Mouse (Mus musculus): ENCODE results near the gene Adamts6. TPM values are rescaled to one million over a fixed set of nuclear protein-coding genes. Genes with fewer than 3 reads are reported as not detected.
A peak's percentile ranks its signal among the peaks of the same experiment; 100 is the strongest.

Gene Adamts6
- polyA plus RNA-seq, 1 experiment from 2014 or later: 2.2 TPM

DNA sequence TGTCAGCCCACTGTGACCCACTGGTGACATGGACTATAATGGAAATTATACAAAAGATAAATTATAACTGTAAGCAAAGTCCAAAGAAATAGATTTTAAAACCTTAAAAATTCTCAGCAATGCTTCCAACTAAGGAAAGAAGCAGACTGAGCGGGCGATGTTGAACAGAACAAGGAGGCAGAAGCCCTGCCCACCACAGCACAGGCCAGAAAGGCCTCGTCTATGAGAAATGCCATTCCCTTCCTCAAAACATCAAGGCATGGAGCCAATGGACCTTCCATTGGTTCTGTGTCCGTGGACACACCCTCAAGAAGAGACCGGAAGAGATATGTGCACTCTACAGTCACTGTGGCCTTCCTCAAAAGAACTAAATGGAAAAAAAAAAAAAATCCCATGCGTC, 220.0 kb downstream of the Adamts6 start:
- no peaks in the 10 kb centered on the region for H3K9me3 ChIP-seq
- DNase-seq (ENCODE audit: low spot score): no peak
- H3K36me3 ChIP-seq: no peaks in the 10 kb centered on the region
- H3K27me3 ChIP-seq (ENCODE audit: insufficient read depth, poor library complexity, severe bottlenecking): no peaks in the 10 kb centered on the region
- WGBS: 92% methylated on average over 6 of the region's 6 CpGs
- no peak overlapping the region for H3K27ac ChIP-seq
- peaks cover 19% of the 10 kb centered on the region; the same call in 1 of the 2 replicates for H3K4me1 ChIP-seq (replicated peaks)
- H3K4me3 ChIP-seq: no peak overlapping the region

DNA sequence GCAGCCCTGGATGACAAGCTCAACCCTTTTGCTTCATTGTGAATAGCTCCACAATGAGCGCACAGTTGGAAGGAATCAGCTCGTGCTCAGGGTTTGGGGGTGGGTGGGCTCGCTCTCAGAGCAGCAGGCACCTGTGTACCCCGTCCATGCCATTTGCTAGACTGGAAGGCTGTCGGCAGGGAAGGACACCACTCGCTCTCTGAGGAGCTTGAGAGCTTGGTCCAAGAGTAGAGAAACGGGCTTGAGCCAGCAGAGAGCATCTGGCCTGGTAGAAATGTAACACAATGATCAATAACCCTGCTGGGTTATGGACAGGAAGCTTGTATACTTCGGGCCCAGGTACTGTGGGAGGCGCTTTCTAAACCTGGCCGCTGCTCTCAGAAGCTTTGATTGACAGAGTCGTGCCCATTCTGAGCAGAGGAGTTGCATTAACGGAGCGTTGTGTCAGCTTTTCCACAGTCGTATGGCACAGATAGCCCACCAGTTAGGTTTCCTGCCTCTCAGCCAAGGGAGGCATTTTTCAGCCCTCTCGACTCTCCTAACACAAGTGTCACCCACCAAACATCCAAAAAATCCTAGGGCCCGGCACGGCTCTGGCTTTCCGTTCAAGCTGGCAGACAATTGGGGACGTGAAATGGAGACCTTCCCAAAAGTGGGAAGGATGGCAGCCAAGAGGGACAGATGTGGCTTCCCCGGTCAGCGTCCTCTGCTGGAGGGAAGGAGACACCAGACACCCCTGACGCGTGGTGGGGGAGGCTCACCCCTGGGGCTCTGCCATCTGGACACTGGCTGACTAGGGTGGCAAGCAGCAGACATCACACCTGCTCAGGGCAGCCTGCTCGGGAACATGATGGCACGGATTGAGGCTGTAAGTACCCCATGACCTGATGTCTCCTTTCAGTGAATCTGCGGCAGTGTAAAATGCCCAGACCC, 222.2 kb downstream of the Adamts6 start:
- H3K27ac ChIP-seq: peak overlapping the region; percentile 47
- 78% methylated on average over 26 of the region's 26 CpGs for WGBS
- no peak for DNase-seq (ENCODE audit: low spot score)

DNA sequence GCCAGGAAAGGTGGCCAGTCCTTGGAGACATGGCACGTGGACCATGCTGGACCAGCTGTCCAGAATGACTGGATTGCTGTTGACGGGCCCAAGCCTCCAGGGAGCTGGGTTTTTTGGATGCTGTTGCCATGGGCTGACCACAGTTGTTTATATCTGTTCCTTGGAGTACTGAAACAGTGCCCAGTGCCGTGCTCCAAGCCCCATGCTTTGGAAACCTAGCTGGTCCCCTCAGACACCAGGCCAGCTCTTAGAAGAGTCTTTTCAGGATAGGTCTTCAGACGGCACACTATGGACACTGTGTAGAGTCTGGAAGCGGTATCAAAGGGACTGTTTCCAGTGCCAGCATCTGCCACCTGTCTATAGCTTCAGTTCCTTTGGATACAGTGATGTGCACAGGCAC, 223.1 kb downstream of the Adamts6 start:
- Histone ChIP-seq H3K27me3 (ENCODE audit: insufficient read depth, poor library complexity, severe bottlenecking) (no peaks in the 10 kb centered on the region), H3K4me3 (no peak overlapping the region), H3K4me1 (replicated peaks) (peaks cover 19% of the 10 kb centered on the region; the same call in 1 of the 2 replicates), H3K36me3 (no peaks in the 10 kb centered on the region), H3K9me3 (no peaks in the 10 kb centered on the region), H3K27ac (no peak overlapping the region; the same call in 1 of the 2 replicates)
- DNase-seq (ENCODE audit: low spot score): no peak
- WGBS: 90% methylated on average over 5 of the region's 5 CpGs

More for the DNA sequence above, 222.2 kb downstream of the Adamts6 start:
- Histone ChIP-seq H3K36me3 (no peaks in the 10 kb centered on the region), H3K4me1 (replicated peaks) (peaks cover 19% of the 10 kb centered on the region; the same call in 1 of the 2 replicates), H3K4me3 (no peak overlapping the region), H3K9me3 (no peaks in the 10 kb centered on the region), H3K27me3 (ENCODE audit: insufficient read depth, poor library complexity, severe bottlenecking) (no peaks in the 10 kb centered on the region)

GRCm38 (mm10) chr13:104515054-104515453, 227.4 kb downstream of the Adamts6 start:
- peaks cover 29% of the 10 kb centered on the region for H3K4me1 ChIP-seq (replicated peaks)
- no peak overlapping the region for H3K27ac ChIP-seq
- no peaks in the 10 kb centered on the region for H3K36me3 ChIP-seq
- H3K4me3 ChIP-seq: no peak overlapping the region
- WGBS: 88% methylated on average over 1 of the region's 1 CpGs
- no peaks in the 10 kb centered on the region for H3K27me3 ChIP-seq (ENCODE audit: insufficient read depth, poor library complexity, severe bottlenecking)
- no peak for DNase-seq (ENCODE audit: low spot score)
- H3K9me3 ChIP-seq: no peaks in the 10 kb centered on the region

DNA sequence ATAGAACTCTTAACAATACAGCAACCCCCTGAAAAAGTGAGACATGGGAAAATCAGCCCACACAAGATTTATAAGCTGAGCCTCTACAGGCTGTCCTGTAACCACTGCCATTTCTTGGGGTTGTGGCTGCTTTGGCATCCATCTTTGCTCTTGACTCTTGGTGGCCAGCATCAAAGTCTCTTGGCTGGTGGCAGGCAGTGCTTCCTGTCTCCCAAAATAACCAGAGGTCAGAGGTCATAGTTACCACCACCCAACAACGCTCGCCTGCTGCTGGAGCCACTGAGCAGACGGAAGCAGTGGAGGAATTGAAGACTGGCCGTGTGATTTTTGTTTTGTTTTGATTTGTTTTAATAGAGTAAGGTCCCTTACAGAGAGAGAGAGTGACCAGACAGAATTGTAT, 228.5 kb downstream of the Adamts6 start:
- H3K36me3 ChIP-seq: no peaks in the 10 kb centered on the region
- no peak overlapping the region; the same call in 1 of the 2 replicates for H3K27ac ChIP-seq
- 52% methylated on average over 4 of the region's 4 CpGs for WGBS
- H3K27me3 ChIP-seq (ENCODE audit: insufficient read depth, poor library complexity, severe bottlenecking): no peaks in the 10 kb centered on the region
- H3K9me3 ChIP-seq: no peaks in the 10 kb centered on the region; the same call in 1 of the 2 replicates
- H3K4me3 ChIP-seq: no peak overlapping the region
- H3K4me1 ChIP-seq (replicated peaks): peaks cover 24% of the 10 kb centered on the region
- DNase-seq (ENCODE audit: low spot score): no peak

DNA sequence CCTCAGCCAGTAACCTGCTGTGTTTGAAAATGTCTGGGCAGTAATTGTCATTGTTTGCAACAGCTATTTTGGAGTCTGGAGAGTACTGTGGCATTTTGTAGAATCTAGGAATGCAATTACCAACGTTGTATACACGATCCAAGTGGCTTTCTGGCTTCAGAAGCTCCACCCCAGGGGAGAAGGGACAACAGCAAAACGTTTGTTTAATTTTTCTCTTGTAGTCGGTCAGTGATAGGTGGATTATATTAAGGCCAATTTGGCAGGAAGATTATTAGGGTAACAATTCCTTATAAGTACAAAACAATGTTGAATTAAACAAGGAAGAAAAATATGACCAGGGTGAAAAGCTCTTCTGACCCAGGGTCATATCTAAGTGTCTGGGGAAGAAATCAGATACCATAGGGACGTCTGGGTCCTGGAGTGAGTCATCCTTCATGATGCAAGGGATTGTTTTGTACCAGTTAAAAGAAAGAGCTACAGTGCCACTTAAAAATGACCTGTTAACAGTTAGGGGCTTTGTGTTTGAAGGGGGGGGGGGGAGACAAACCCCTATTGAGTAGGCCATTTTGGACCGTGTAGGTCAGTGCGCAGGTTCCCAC, 229.2 kb downstream of the Adamts6 start:
- Histone ChIP-seq H3K4me1 (replicated peaks) (peaks cover 24% of the 10 kb centered on the region), H3K9me3 (no peaks in the 10 kb centered on the region; the same call in 1 of the 2 replicates), H3K36me3 (no peaks in the 10 kb centered on the region), H3K4me3 (no peak overlapping the region), H3K27me3 (ENCODE audit: insufficient read depth, poor library complexity, severe bottlenecking) (no peaks in the 10 kb centered on the region), H3K27ac (0 out of 2 replicates have a peak overlapping the region, but pooled peaks have one; percentile 97)
- WGBS: 45% methylated on average over 7 of the region's 7 CpGs
- DNase-seq (ENCODE audit: low spot score): no peak

GRCm38 (mm10) chr13:104517638-104518311, 230.1 kb downstream of the Adamts6 start:
- H3K27me3 ChIP-seq (ENCODE audit: insufficient read depth, poor library complexity, severe bottlenecking): no peaks in the 10 kb centered on the region
- H3K9me3 ChIP-seq: no peaks in the 10 kb centered on the region; the same call in 1 of the 2 replicates
- DNase-seq (ENCODE audit: low spot score): no peak
- 36% methylated on average over 15 of the region's 15 CpGs for WGBS
- peak overlapping the region; percentile 53 for H3K4me3 ChIP-seq
- peak overlapping the region; percentile 97 for H3K27ac ChIP-seq
- H3K4me1 ChIP-seq (replicated peaks): peaks cover 24% of the 10 kb centered on the region
- H3K36me3 ChIP-seq: no peaks in the 10 kb centered on the region

- Histone ChIP-seq H3K4me3 (peak overlapping the region; percentile 53), H3K27me3 (ENCODE audit: insufficient read depth, poor library complexity, severe bottlenecking) (no peaks in the 10 kb centered on the region), H3K27ac (peak overlapping the region; percentile 97), H3K36me3 (no peaks in the 10 kb centered on the region), H3K4me1 (replicated peaks) (peaks cover 24% of the 10 kb centered on the region), H3K9me3 (no peaks in the 10 kb centered on the region; the same call in 1 of the 2 replicates)
- DNase-seq (ENCODE audit: low spot score): peak; percentile 92
- WGBS: 9% methylated on average over 19 of the region's 19 CpGs
Measured at GRCm38 (mm10) chr13:104518312-104519005, 230.8 kb downstream of the Adamts6 start.

DNA sequence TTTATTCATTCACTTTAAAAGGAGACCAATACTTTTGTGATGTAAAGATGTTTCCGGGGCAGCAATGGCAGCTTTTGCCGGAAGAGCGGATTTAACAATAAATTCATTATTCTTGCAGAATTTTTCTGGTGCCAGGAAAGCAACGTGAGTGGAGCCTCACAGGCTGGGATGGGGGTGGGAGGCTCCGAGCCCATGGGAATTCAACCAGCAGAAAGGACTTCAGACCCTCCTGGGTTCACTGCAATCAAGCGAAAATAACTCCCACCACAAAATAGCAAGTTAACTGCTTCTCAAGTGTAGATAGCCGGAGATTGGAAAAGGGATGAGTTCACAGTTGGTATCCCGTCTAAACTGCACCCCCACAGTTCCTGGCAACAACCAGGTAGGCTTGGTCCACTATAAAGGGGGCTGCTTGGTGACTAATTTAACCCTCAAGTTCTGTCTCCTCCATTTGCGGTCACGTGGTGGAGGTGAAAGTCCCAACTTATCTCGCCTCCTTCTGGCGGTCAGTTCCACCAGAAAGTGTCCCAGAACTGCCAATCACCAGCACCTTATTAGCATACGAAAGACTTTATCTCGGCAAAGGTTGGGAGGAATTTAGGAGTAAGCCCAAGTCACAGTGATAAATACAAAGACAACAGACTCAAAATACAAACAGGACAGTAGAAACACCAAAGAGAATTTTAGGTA, 231.5 kb downstream of the Adamts6 start:
- H3K27ac ChIP-seq: peak overlapping the region; percentile 97
- H3K4me1 ChIP-seq (replicated peaks): peaks cover 24% of the 10 kb centered on the region
- 50% methylated on average over 14 of the region's 14 CpGs for WGBS
- no peaks in the 10 kb centered on the region for H3K36me3 ChIP-seq
- DNase-seq (ENCODE audit: low spot score): peak; percentile 21
- H3K4me3 ChIP-seq: peak overlapping the region; percentile 53; the same call in 1 of the 2 replicates
- no peaks in the 10 kb centered on the region for H3K27me3 ChIP-seq (ENCODE audit: insufficient read depth, poor library complexity, severe bottlenecking)
- no peaks in the 10 kb centered on the region; the same call in 1 of the 2 replicates for H3K9me3 ChIP-seq

- H3K9me3 ChIP-seq: no peaks in the 10 kb centered on the region; the same call in 1 of the 2 replicates
- H3K27ac ChIP-seq: peak overlapping the region; percentile 23; the same call in 1 of the 2 replicates
- no peaks in the 10 kb centered on the region for H3K27me3 ChIP-seq (ENCODE audit: insufficient read depth, poor library complexity, severe bottlenecking)
- 88% methylated on average over 4 of the region's 4 CpGs for WGBS
- peaks cover 24% of the 10 kb centered on the region for H3K4me1 ChIP-seq (replicated peaks)
- DNase-seq (ENCODE audit: low spot score): no peak
- no peak overlapping the region for H3K4me3 ChIP-seq
- H3K36me3 ChIP-seq: no peaks in the 10 kb centered on the region
Measured at GRCm38 (mm10) chr13:104519981-104520380, 232.3 kb downstream of the Adamts6 start.

- H3K9me3 ChIP-seq: no peaks in the 10 kb centered on the region; the same call in 1 of the 2 replicates
- 83% methylated on average over 3 of the region's 3 CpGs for WGBS
- no peak for DNase-seq (ENCODE audit: low spot score)
- H3K36me3 ChIP-seq: no peaks in the 10 kb centered on the region
- H3K27ac ChIP-seq: peak overlapping the region; percentile 23; the same call in 1 of the 2 replicates
- peaks cover 24% of the 10 kb centered on the region for H3K4me1 ChIP-seq (replicated peaks)
- H3K4me3 ChIP-seq: no peak overlapping the region
- H3K27me3 ChIP-seq (ENCODE audit: insufficient read depth, poor library complexity, severe bottlenecking): no peaks in the 10 kb centered on the region
Measured at GRCm38 (mm10) chr13:104520461-104520860, 232.8 kb downstream of the Adamts6 start.
